Mouse (Mus musculus): ENCODE measurements at regions not wholly inside any gene's neighbourhood (a gene's known extent, or its start where the extent isn't known, plus 50 kb on each side); places are given as distances from the start of the nearest gene placed in this dataset.

GRCm38 (mm10) chr5:111843622-111844239, 110.0 kb downstream of the Gm26897 start:
- H3K4me1 ChIP-seq (ENCODE audit: control insufficient read depth, insufficient read depth, low read length): peaks cover 15% of the 10 kb centered on the region
- TF ChIP-seq CTCF (IDR thresholded peaks at IDR 0.05; ENCODE audit: insufficient read depth, low read depth, low read length) (no peak), POLR2A (IDR thresholded peaks at IDR 0.05; ENCODE audit: insufficient read depth, low read depth, low read length) (no peak)
- H3K4me3 ChIP-seq (ENCODE audit: insufficient read depth, low read depth, low read length): no peak overlapping the region
- WGBS: 12% methylated on average over 17 of the region's 17 CpGs
- H3K27ac ChIP-seq (ENCODE audit: insufficient read depth, low read depth, low read length): no peak overlapping the region

- TF ChIP-seq CTCF (IDR thresholded peaks at IDR 0.05; ENCODE audit: insufficient read depth, low read depth, low read length): no peak
- no peak for TF ChIP-seq POLR2A (IDR thresholded peaks at IDR 0.05; ENCODE audit: insufficient read depth, low read depth, low read length)
- WGBS: 18% methylated on average over 3 of the region's 3 CpGs
Measured at GRCm38 (mm10) chr5:111844528-111844927, 110.8 kb downstream of the Gm26897 start.

GRCm38 (mm10) chr5:111848917-111849316, 115.2 kb downstream of the Gm26897 start:
- Histone ChIP-seq H3K27ac (ENCODE audit: insufficient read depth, low read depth, low read length) (no peak overlapping the region), H3K4me3 (ENCODE audit: insufficient read depth, low read depth, low read length) (no peak overlapping the region), H3K4me1 (ENCODE audit: control insufficient read depth, insufficient read depth, low read length) (peaks cover 7% of the 10 kb centered on the region)
- TF ChIP-seq CTCF (IDR thresholded peaks at IDR 0.05; ENCODE audit: insufficient read depth, low read depth, low read length): no peak
- TF ChIP-seq POLR2A (IDR thresholded peaks at IDR 0.05; ENCODE audit: insufficient read depth, low read depth, low read length): no peak
- 90% methylated on average over 10 of the region's 10 CpGs for WGBS

More at GRCm38 (mm10) chr5:111844528-111844927, 110.8 kb downstream of the Gm26897 start:
- Histone ChIP-seq H3K4me3 (ENCODE audit: insufficient read depth, low read depth, low read length) (no peak overlapping the region), H3K4me1 (ENCODE audit: control insufficient read depth, insufficient read depth, low read length) (peaks cover 15% of the 10 kb centered on the region), H3K27ac (ENCODE audit: insufficient read depth, low read depth, low read length) (no peak overlapping the region)

GRCm38 (mm10) chr5:111852682-111853081, 119.0 kb downstream of the Gm26897 start:
- H3K27ac ChIP-seq (ENCODE audit: insufficient read depth, low read depth, low read length): no peak overlapping the region
- H3K4me3 ChIP-seq (ENCODE audit: insufficient read depth, low read depth, low read length): no peak overlapping the region
- TF ChIP-seq CTCF (IDR thresholded peaks at IDR 0.05; ENCODE audit: insufficient read depth, low read depth, low read length) (no peak), POLR2A (IDR thresholded peaks at IDR 0.05; ENCODE audit: insufficient read depth, low read depth, low read length) (no peak)
- H3K4me1 ChIP-seq (ENCODE audit: control insufficient read depth, insufficient read depth, low read length): no peaks in the 10 kb centered on the region
- 44% methylated on average over 6 of the region's 6 CpGs for WGBS

GRCm38 (mm10) chr5:111855366-111855765, 121.6 kb downstream of the Gm26897 start:
- Histone ChIP-seq H3K27ac (ENCODE audit: insufficient read depth, low read depth, low read length) (no peak overlapping the region), H3K4me3 (ENCODE audit: insufficient read depth, low read depth, low read length) (no peak overlapping the region), H3K4me1 (ENCODE audit: control insufficient read depth, insufficient read depth, low read length) (no peaks in the 10 kb centered on the region)
- TF ChIP-seq POLR2A (IDR thresholded peaks at IDR 0.05; ENCODE audit: insufficient read depth, low read depth, low read length): no peak
- TF ChIP-seq CTCF (IDR thresholded peaks at IDR 0.05; ENCODE audit: insufficient read depth, low read depth, low read length): no peak
- 84% methylated on average over 2 of the region's 2 CpGs for WGBS

- no peak for TF ChIP-seq POLR2A (IDR thresholded peaks at IDR 0.05; ENCODE audit: insufficient read depth, low read depth, low read length)
- no peak for TF ChIP-seq CTCF (IDR thresholded peaks at IDR 0.05; ENCODE audit: insufficient read depth, low read depth, low read length)
- 71% methylated on average over 7 of the region's 7 CpGs for WGBS
- no peak overlapping the region for H3K27ac ChIP-seq (ENCODE audit: insufficient read depth, low read depth, low read length)
- H3K4me3 ChIP-seq (ENCODE audit: insufficient read depth, low read depth, low read length): no peak overlapping the region
- no peaks in the 10 kb centered on the region for H3K4me1 ChIP-seq (ENCODE audit: control insufficient read depth, insufficient read depth, low read length)
Measured at GRCm38 (mm10) chr5:111857200-111857599, 123.5 kb downstream of the Gm26897 start.

GRCm38 (mm10) chr5:111860436-111860835, 126.7 kb downstream of the Gm26897 start:
- no peak overlapping the region for H3K27ac ChIP-seq (ENCODE audit: insufficient read depth, low read depth, low read length)
- H3K4me1 ChIP-seq (ENCODE audit: control insufficient read depth, insufficient read depth, low read length): 0 out of 2 replicates have a peak, but pooled peaks cover 3% of the 10 kb centered on the region
- TF ChIP-seq POLR2A (IDR thresholded peaks at IDR 0.05; ENCODE audit: insufficient read depth, low read depth, low read length): no peak
- no peak for TF ChIP-seq CTCF (IDR thresholded peaks at IDR 0.05; ENCODE audit: insufficient read depth, low read depth, low read length)
- 93% methylated on average over 1 of the region's 1 CpGs for WGBS
- H3K4me3 ChIP-seq (ENCODE audit: insufficient read depth, low read depth, low read length): no peak overlapping the region

GRCm38 (mm10) chr5:111862331-111862730, 128.6 kb downstream of the Gm26897 start:
- Histone ChIP-seq H3K4me1 (ENCODE audit: control insufficient read depth, insufficient read depth, low read length) (0 out of 2 replicates have a peak, but pooled peaks cover 3% of the 10 kb centered on the region), H3K27ac (ENCODE audit: insufficient read depth, low read depth, low read length) (no peak overlapping the region), H3K4me3 (ENCODE audit: insufficient read depth, low read depth, low read length) (no peak overlapping the region)
- no peak for TF ChIP-seq CTCF (IDR thresholded peaks at IDR 0.05; ENCODE audit: insufficient read depth, low read depth, low read length)
- TF ChIP-seq POLR2A (IDR thresholded peaks at IDR 0.05; ENCODE audit: insufficient read depth, low read depth, low read length): no peak
- WGBS: 95% methylated on average over 4 of the region's 4 CpGs

- 57% methylated on average over 7 of the region's 7 CpGs for WGBS
- no peak for TF ChIP-seq POLR2A (IDR thresholded peaks at IDR 0.05; ENCODE audit: insufficient read depth, low read depth, low read length)
- TF ChIP-seq CTCF (IDR thresholded peaks at IDR 0.05; ENCODE audit: insufficient read depth, low read depth, low read length): no peak
- no peak overlapping the region for H3K4me3 ChIP-seq (ENCODE audit: insufficient read depth, low read depth, low read length)
- H3K27ac ChIP-seq (ENCODE audit: insufficient read depth, low read depth, low read length): no peak overlapping the region
- H3K4me1 ChIP-seq (ENCODE audit: control insufficient read depth, insufficient read depth, low read length): 0 out of 2 replicates have a peak, but pooled peaks cover 3% of the 10 kb centered on the region
Measured at GRCm38 (mm10) chr5:111863922-111864321, 130.2 kb downstream of the Gm26897 start.
